Mouse (Mus musculus) ovary, adult 18-20 months (tissue): ENCODE measurements around the gene Ldlrap1.

Experiments used
- DNase-seq: peaks from one replicate; pipeline ENCODE4 v3.0.0; 2022; ENCODE audit warnings: low spot score, mixed read lengths

Gene Ldlrap1

GRCm38 (mm10) chr4:134751682-134752380 is 16.0 kb downstream of the Ldlrap1 start:
- no peak for DNase-seq

- DNase-seq = no peak
Measured at GRCm38 (mm10) chr4:134750825-134751224, 17.0 kb downstream of the Ldlrap1 start.

GRCm38 (mm10) chr4:134750263-134750662 is 17.6 kb downstream of the Ldlrap1 start:
- no peak for DNase-seq

GRCm38 (mm10) chr4:134749301-134750030 is 18.4 kb downstream of the Ldlrap1 start:
- DNase-seq = no peak

- DNase-seq = no peak
Measured at GRCm38 (mm10) chr4:134745900-134746661, 21.7 kb downstream of the Ldlrap1 start.

- DNase-seq = no peak
Measured at GRCm38 (mm10) chr4:134743881-134744633, 23.8 kb downstream of the Ldlrap1 start.

- DNase-seq = no peak
Measured at GRCm38 (mm10) chr4:134741949-134742348, 25.9 kb downstream of the Ldlrap1 start.

GRCm38 (mm10) chr4:134740186-134740585 is 27.6 kb downstream of the Ldlrap1 start:
- no peak for DNase-seq

GRCm38 (mm10) chr4:134739530-134739929 is 28.3 kb downstream of the Ldlrap1 start:
- DNase-seq = no peak

GRCm38 (mm10) chr4:134737365-134737910 is 30.4 kb downstream of the Ldlrap1 start:
- no peak for DNase-seq

GRCm38 (mm10) chr4:134736147-134736546 is 31.7 kb downstream of the Ldlrap1 start:
- DNase-seq = no peak

GRCm38 (mm10) chr4:134734629-134735081 is 33.2 kb downstream of the Ldlrap1 start:
- no peak for DNase-seq

GRCm38 (mm10) chr4:134734038-134734628 is 33.7 kb downstream of the Ldlrap1 start:
- DNase-seq = no peak

- no peak for DNase-seq
Measured at GRCm38 (mm10) chr4:134733371-134733770, 34.5 kb downstream of the Ldlrap1 start.

- DNase-seq = no peak
Measured at GRCm38 (mm10) chr4:134730106-134730505, 37.7 kb downstream of the Ldlrap1 start.

GRCm38 (mm10) chr4:134725735-134726345 is 42.0 kb downstream of the Ldlrap1 start:
- no peak for DNase-seq

GRCm38 (mm10) chr4:134724974-134725373 is 42.9 kb downstream of the Ldlrap1 start:
- DNase-seq = no peak

GRCm38 (mm10) chr4:134723251-134723650 is 44.6 kb downstream of the Ldlrap1 start:
- DNase-seq = no peak

GRCm38 (mm10) chr4:134721076-134721475 is 46.7 kb downstream of the Ldlrap1 start:
- no peak for DNase-seq

GRCm38 (mm10) chr4:134720371-134720770 is 47.5 kb downstream of the Ldlrap1 start:
- no peak for DNase-seq

GRCm38 (mm10) chr4:134719489-134719888 is 48.3 kb downstream of the Ldlrap1 start:
- DNase-seq = no peak
